Mouse (Mus musculus) stomach, postnatal 0 days (tissue): ENCODE measurements around the gene Utp3.

ENCODE experiments used
- CTCF ChIP-seq: IDR thresholded peaks from 2 replicates; pipeline ENCODE4 v1.5.1; 2016; ENCODE audit warnings: antibody characterized with exemption, low read depth, mild to moderate bottlenecking, moderate library complexity
- EP300 ChIP-seq: optimal IDR thresholded peaks from 2 replicates; pipeline ENCODE3; 2016; ENCODE audit warnings: antibody characterized with exemption

DNA sequence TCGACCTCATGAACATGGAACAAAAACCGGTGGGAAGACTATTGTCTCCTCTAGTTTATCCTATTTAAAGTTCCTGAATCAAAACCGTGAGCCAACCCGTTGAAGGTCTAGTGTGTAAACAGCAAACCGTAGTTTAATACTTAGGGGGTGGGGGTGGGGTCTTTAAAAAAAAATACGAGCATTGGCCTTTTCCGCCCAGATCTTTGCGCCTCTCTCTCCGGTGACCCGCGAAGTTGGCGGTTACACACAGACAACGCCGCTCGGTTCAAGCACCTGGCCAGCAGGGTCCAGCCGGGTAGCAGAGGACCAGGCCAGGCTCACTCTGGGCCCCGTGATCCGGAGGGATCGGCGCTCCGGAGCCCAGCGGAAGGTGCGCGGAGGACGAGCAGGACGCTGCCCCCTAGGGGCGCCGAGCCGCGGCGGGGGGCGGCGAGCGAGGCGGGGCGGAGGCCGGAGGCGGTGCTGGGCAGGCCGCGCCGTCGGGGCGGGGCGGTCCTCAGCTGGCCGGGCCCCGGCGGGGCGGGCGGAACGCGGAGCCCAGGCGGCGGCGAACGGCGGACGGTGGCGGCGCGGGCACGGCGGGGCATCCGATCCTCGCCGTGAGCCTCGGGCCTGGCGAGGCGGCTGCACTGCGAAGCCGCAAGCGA is 10.4 kb downstream of the Utp3 start, which contains the start of gene Rufy3:
- TF ChIP-seq CTCF = peak; percentile 71
- TF ChIP-seq EP300 = no peak
